Mouse (Mus musculus) lung, adult 2 months (tissue): Measurements from ENCODE around the gene Dlx5.

Source experiments
- CTCF ChIP-seq: fragments of 200-500 bp; IDR thresholded peaks from 2 replicates; pipeline ENCODE4 v1.5.1; 2011; ENCODE audit warnings: mild to moderate bottlenecking, low read length, control low read depth; ENCODE audit not compliant: insufficient read depth
- POLR2A ChIP-seq: fragments of 200-500 bp; IDR thresholded peaks from 2 replicates; pipeline ENCODE4 v1.6.1; 2011; ENCODE audit warnings: low read depth, mild to moderate bottlenecking, control low read depth, low read length, borderline replicate concordance; ENCODE audit errors: extremely low read depth

GRCm38 (mm10) chr6:6875676-6876075 is 6.2 kb downstream of the Dlx5 start:
- TF ChIP-seq CTCF (no peak), POLR2A (no peak)
